Mouse (Mus musculus) liver (tissue): ENCODE data around the gene Srsf3.
"Not testable (repeated sequence)": the region's sequence is repeated elsewhere in the genome, so short reads cannot be mapped to it uniquely, and the experiment has no call there.

Source experiments
- DNase-seq: peaks from one replicate; pipeline ENCODE4 v3.0.0-alpha.2; 2020; ENCODE audit warnings: mixed read lengths

The Srsf3 gene

DNA sequence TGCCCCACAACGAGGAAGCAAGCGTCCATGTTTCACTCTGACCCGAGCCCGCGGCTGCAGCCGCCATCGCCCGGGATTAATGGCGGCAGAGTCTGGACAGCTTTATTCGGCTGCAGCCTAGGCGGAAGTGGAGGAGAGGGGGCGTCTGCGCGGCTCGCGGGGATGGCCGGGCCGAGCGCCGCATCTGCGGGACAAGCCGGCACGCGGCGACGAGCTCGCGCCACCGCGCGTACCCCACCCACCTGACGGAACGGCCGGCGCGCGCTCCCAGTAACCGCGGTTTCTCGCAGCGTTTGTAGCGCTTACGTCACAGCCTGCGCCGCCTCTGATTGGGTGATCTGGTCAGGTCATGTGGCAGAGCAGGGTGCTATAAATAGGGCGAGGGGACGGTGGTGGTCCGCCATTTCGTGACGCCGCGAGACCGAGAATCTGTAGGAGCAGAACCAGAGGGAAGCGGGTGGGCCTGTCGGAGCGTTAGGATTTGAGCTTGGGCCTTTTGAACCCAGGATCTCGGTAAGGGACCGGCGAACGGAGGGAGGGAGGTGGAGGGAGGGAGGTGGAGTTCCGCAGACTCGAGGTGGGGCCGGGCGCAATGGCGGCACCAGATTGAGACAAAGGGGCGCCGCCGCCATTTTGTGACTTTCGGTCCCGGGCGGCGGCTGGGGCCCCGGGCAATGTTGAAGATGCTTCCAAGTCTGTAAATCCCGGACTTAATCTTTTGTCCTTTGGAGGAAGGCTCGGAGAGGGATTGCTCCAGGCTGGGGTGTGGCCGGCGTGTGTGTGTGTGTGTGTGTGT is at the start of gene Srsf3:
TSS of gene Srsf3 (plus strand) at position 355 of the 796 bp plus-strand sequence.
- DNase-seq = peak; percentile 99

DNA sequence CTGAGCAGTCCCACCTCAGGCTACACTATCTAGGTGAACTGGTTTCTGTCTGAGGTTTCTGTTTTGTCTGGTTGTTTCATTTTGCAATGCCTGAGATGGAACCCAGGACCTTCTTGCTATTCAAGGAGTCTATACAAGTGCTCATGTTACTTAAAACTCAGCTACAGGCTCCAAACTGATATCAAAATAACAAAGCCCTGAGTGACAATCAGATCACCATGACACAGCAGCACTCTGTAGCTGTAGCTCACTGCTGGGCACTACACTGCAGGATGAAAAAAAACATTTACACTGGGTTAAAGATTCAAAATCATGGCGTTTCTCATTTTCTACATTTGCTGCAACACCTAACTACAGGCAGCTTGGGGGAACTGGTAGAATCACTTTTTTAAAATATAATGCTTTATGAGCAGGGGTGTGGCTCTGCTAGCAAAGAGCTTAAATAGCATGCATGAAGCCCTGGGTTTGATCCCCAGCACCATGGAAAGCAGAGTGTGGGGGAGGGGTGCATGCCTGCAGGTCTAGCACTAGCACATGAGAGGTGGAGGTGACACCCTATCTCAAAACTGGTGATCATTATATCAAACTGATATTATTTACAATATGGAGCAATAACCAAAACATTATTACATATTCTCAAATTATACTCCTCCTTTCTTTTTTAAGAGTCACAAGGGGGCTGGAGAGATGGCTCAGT is 47.6 kb upstream of the Srsf3 start:
- DNase-seq = no peak

DNA sequence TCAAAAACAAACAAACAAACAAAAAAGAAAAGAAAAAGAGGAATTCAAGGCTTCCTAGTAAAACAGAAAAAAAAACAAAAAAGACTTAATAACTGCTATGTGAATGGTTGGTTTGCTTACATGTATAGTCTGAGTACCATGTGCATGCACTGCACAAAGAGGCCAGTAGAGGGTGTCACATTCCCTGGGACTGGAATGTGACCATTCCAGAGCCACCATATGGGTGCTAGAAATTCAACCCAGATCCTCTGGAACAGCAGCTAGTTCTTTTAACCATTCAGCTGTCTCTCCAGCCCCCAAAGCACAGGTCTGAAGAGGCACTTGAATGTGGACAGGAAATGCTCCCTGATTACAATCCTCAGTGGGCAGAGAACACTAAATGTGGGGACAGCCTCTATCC is 45.6 kb upstream of the Srsf3 start:
- DNase-seq = peak; percentile 45

DNA sequence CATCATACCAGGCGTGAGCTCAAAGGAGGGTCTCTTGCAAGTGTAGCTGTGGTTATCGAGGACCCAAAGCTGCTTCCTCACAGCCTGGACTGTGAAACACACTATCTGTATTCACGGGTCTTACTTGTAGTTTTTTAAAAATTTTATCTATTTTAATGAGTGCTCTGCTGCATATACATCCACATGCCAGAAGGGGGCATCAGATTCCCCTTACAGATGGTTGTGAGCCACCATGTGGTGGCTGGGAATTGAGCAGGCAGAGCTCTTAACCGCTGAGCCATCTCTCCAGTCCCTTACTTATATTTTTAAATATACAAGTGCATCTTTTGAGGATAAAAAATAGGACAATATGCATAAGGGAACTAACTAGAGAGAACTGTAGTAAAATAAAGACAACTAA is 44.7 kb upstream of the Srsf3 start:
- peak; percentile 56 for DNase-seq

DNA sequence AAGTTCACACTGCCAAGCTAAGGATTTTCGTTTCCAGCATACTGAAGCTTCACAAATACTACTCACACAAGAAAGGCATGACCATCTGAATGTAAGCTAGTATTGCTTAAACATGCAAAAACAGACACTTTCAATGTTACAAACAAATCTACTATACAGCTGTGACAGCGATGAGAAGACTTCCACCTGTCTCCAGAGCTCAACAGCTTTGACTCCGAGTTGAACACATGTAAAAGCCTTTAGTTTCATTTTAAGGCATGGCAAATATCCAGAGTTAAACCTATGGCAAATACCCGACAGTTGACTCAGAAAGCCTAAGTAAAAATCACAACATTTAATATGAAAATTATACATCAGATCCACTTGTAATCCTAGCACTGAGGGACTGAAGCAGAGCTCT is 44.1 kb upstream of the Srsf3 start:
- no peak for DNase-seq

DNA sequence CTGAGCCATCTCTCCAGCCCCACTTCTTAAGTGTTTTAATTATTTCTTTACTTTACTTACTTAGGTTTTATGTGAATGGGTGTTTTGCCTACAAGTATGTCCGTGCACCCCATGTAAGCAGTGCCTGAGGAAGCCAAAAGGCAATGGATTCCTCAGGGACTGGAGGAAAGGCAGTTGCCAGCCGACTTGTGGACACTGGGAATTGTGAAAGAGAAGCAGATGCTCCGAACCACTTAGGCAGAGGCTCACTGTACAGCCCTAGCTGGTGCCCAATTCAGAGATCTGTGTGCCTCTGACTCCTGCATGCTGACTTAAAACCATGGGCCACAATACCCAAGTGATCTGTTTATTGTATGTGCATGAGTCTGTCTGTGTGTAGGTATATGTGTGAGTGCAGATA is 43.4 kb upstream of the Srsf3 start:
- DNase-seq = no peak

DNA sequence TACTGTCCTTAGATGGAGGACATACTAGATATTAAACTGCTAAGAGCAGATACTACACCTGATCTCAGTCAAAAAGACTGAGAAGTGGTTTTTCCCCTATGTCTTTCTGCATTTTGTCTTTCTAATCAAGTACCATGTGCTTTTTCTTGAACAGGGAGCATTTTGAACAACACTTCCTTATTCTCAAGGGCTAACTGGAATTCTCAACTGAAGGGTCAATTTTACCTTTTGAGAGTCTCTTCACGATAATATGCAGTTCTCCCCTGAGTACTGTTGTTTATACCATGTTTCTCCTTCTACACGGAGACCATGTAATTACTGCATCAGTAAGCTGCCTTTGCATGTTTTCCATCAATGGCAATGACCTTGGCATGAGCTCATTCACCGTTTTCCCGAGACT is 42.4 kb upstream of the Srsf3 start:
- DNase-seq = no peak

DNA sequence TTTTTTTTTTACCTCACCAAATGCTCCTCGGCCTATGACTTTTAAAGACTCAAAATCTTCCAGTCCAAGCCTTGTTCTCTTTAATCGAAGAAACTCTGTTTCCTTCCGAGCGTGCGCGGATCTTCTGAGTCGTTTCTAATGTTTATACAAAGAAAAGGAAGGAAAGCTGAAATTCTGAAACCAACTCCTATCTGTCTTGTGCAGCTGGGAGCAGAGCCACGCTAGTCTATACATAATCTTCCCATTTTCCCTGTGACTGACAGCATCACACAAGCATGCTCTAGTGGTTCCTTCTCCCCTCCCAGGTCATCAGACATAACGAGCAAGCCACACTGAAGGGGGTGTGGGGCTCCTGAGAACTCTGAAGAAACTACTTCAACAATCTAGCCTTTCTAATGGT is 41.1 kb upstream of the Srsf3 start:
- no peak for DNase-seq

DNA sequence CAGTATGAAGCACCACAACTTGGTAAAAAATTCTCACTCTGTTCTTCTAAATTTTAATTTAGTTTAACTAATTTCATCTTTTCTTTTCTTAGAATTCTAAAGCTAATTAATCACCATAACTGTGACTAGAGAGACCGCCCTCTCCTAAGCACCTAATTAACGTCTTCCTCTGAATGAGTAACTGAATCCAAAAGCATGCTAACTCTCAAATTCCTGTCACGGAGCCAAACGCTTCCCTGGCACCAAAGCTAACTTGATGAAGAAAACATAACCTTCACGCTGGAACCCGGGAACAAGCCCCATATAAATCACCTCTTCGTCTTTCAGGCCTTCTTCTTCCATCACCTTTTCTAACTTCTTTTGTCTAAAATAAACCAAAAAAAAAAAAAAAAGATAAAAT is 40.3 kb upstream of the Srsf3 start:
- DNase-seq = no peak

DNA sequence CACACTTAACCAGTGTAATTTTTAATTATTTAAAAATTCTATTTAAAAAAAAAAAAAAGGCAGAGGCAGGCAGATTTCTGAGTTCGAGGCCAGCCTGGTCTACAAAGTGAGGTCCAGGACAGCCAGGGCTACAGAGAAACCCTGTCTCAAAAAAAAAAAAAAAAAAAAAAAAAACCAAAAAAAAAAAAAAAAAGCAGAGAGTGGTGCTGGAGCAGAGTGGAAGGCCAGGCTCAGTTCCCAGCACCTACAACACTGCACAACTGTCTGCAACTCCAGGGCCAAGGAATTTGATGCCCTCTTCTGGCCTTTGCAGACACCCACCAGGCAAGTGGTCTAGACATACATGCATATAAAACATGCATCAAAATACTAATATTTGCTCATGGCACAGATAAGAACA is 39.4 kb upstream of the Srsf3 start:
- not testable (repeated sequence) for DNase-seq

DNA sequence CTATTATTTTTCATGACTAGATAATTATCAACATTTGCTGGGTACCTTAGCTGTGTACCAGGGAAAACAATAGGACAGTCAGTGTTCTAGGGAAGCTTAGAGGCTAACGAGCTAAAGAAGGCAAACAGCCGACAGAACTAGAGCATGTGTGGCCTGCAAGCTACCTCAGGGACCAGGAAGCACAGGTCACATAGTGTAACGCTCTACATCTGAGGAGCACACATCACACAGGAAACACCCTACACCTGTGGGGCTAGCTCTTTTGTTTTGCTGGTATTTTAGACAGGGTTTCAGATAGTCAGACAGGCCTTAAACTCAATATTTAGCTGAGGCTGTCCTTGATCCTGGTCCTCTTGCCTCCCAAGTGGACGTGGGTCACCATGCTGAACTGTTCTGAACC is 37.8 kb upstream of the Srsf3 start:
- DNase-seq = no peak

DNA sequence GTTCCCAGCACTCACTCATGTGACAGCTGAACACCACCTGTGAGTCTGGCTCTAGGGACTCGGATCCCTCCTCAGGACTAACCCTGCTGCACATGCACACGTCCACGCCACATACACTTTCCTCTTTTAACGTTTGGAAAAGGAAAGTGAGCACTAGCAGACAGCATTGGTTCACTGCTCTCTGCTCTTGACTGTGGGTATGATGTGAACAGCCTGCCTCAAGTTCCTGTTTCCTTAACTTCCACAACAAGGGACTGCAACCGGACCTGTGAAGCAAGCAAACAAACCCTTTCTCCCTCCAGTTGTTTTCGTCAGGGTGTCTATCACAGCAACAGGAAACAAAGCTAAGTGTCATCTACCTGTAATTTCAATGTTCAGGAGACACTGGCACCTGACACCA is 32.0 kb upstream of the Srsf3 start:
- no peak for DNase-seq

DNA sequence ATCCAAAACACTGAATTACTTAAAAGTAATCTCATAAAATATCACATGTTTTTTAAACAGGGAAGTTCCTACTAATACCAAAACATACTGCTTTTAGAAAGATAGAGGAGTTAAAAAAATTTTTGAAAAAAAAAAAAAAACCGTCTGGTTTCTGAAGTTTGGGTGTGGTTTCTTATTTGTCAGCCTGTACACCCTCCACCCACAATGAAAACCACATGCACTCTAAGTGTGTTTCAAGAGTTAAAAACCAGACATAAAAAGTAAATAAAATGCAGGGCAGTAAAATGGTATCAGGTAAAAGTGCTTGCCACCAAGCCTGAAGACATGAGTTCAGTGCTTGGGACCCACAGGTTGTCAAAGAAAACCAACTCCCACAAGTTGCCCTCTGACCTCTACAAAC is 28.7 kb upstream of the Srsf3 start:
- DNase-seq = no peak

DNA sequence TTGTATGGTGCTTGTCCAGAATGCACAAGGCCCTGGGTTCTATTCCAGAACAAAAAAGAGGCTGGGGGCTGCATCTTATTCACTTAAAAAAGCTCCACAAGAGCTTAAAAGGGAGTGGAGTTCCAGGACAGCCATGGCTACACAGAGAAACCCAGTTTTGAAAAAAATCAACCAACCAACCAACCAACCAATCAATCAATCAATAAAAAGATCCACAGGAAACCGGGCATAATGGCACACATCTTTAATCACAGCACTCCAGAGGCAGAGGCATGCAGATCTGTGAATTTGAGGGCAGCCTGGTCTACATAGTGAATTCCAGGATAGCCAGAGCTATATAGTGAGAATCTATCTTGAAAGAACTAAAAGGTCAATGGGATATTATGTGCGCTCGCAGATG is 27.4 kb upstream of the Srsf3 start:
- DNase-seq = no peak

DNA sequence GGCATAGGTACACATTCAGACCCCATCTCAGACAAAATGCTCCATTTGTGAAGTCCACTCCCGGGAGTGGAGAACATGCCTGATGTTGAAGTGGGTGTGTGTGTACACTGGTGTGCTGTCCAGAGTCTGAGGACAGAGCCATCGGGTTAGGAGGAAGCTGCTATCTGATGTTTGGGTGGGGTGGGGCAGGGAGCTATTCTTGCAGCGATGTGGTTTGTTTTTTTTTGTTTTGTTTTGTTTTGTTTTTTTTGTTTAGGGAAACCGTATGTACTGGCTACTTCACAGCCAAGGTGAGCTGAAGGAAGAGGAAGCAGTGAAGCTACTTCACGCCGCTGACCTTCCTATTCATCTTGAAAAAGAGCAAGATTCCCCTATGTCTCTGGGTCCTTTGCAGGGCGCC is 25.6 kb upstream of the Srsf3 start:
- peak; percentile 60 for DNase-seq

DNA sequence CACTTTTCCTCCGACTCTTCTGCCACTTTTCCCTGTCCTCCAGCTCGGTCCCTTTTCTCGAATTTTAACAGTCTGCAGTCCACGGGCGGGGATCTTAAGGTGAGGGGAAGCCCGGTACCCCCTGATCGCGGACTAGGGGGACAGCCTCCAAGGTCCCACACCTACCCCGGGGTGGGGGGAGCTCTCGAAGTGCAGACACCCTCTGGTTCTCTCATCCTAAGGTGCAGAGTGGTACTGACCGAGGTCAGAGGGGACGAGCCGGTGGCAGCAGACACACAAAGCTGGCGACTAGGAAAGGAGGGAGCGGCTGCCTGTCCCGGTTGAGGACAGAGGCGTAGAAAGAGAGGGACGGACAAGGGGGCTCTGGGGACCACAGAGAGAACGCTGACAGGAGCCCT is 25.2 kb upstream of the Srsf3 start:
- no peak for DNase-seq

DNA sequence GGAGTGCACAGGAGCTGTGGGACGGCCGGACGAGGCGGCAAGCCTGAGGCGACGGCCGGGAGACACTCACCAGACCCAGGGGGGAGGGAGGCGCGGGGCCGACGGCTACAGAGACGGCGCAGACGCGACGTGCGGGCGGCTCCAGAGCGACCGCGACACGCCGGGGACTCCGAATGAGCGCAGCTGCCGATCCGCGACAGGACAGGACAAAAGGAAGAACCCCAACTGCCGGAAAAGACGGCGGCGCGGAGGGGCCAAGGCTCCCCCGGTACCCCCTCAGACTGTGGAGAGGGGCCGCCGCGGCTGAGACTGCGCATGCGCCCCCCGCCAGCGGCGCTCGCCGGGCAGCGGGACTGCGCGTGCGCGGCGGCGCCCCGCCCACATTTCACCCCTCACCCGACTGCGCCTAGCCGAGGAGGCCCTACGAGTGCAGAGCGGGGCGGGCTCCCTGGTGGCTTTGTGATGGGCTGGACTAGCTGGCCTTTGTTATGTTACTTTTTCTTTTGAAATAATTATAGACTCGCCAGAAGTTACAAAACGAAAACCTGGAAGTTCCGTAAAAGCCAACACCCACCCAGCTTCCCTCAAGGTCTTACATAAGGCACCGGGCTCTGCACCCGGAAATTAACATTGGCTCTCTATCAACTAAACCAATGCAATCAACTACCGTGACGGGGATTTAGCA is 24.6 kb upstream of the Srsf3 start, which contains the start of gene Stk38:
TSS of gene Stk38 (minus strand) at position 355 of the 685 bp plus-strand sequence.
- DNase-seq = peak; percentile 95

DNA sequence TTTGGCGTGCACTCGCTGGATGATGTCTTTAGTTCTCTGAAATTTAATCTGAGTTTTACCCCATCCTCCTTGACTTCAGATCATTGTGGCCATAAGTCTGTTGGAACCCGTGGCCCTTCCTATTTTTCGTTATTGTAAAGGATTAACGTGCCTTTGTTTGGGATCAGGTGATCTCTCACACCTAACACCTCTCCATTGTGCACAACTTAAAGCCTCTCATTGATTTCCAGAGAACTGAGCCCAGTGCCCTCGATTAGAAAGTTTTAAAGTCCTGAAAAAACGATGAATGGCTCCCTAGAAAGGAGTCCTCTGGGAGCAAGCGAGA is 24.1 kb upstream of the Srsf3 start:
- no peak for DNase-seq

DNA sequence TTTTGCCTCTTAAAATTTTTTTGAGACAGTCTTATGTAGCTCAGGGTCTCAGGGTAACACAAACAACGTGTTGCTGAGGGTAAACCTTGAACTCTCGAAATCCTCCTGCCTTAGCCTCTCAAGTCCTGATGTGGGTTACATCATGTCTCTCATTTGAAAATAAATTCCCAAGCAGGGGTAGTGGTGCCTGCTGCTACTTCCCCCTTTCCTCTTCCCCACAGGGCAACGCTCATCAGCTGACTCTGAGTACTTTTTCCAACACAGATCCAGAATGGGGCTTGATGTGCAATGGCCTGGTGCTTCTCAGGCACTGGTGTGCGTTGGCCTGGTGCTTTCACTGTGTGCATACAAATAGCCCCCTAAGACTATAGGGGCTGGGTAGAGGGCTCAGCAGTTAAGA is 23.2 kb upstream of the Srsf3 start:
- DNase-seq = no peak

DNA sequence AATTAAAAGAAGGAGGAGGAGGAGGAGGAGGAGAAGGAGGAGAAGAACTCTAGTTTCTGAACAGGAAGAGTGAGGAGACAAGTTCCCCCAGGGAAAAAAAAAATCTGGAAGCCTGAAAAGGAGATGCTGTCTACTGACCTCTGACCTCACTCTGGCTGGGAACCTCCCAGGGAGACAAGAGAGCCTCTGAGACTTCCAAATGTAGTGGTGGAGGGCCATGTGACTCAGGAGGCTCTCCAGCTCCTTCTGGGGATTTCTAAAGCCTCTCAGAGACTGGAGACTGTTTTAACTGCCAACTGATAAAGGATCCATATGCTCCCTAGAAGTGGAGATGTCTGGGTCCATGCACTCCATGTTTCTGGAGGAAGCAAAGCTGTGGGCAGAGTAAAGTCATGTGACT is 18.2 kb upstream of the Srsf3 start:
- DNase-seq = no peak

DNA sequence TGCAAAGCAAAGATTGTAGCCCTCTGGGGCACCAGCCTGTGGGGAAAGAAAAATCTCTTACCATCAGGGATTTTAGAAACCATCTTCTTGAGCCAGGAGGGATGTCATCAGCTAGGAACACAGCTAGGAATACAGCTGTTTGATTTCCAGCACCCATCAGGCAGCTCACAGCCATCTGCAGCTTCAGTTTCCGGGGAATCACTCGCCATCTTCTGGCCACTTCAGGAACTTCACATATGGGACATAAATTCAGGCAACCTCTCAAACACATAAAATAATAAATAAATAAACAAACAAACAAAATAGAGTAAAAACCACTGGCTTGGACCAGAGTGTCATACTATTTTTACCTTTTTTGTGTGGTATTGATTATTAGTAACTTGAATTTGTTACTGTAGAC is 16.8 kb upstream of the Srsf3 start:
- DNase-seq = peak; percentile 56

DNA sequence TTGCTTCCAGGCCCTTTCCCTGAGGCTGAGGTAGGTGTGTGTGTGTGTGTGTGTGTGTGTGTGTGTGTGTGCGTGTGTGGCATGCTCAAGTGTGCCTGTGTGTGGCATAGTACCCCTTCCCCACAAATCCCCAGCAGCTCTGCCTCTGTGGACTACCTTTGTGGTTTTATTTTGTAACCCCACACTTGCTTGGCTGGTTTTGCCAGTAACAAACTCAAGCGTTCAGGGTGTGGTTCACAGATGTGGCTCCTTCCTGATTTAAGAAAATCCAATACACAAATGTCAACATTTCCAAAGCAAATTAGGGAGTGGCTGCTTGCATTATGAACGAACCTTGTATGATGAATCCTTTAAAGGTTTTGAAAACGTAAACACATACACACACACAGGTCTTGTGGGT is 15.7 kb upstream of the Srsf3 start:
- DNase-seq = no peak

DNA sequence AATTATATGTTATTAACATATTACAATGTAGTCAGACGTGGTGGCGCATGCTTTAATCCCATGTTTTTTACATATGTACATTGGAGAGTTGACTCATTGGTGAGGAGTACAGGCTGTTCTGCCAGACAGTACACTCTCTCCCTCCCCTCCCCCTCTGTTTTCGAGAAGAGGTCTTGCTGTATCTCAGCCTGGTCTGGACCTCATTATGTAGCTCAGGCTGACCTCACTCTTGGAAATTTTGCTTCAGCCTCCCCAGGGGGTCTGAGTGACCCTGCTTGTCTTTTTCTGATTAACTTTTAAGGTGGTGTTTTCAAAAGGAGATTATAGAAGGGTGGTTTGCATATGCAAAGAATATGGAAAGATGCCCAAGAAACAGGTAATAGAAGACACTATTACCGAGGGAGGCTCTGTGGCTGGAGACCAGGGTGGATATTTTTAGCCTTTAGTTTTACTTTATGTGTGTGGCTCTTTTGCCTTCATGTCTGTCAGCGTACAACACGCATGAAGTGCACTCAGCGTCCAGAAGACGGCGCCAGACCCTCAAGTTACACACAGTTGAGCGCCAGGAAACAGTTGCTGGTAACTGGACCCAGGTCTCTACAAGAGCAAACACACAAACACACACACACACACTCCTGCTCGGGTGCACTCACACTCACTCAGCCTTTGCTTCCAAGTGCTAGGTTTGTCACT is 14.0 kb upstream of the Srsf3 start:
- DNase-seq = peak; percentile 62

DNA sequence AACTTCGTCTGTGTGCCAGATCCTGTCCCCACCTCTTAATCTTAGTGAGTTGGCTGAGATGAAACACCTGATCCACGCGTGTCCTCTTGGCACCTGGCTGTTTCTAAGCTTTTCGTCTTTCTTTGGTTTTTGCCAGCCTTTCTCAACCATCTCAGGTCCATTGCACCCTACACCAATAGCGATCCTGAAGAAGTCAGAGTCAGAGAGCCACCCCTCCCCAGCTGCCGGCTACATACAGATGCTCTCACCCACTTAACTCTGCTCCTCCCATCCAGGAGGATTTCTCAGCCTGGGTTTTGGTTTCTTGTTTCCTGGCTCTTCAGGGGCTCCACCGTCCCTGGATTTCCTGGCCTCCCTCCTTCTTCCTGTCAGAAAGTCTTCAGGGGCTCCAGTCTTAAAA is 13.0 kb upstream of the Srsf3 start:
- DNase-seq = no peak
